ENCODE assay signal across 9 mouse cellular contexts in the genomic region with DNA sequence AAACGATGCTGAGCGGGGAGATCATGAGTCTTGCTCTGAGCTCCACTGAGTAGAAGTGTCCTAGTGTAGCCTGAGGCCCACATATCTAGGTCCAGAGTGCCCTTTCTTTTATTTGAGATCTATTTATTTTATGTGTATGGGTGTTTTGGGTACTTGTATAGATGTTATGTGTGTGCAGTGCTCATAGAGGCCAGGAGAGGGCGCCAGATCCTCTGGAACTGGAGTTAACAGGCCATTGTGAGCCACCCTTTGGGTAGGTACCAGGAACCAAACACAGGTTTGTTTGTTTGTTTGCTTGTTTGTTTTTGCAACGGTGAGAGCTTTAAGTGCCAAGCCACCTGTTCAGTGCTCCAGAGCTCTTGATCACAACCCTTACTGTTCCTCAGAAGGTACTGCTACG.
DNase-seq lines count a peak whose midpoint lies in the region; ATAC-seq and TF ChIP-seq lines count a peak whose summit lies in the region.
"Had no signal": no experiment of that assay in that cellular context is flagged by ENCODE, and none has a peak within 500 bp of the region (broad histone marks: within the 10 kb centered on the region; RNA-seq: fewer than 3 reads in every experiment).

No protein-coding gene starts in this region.

- H3K4me3 ChIP-seq in kidney, postnatal 0 days (replicated peaks; ENCODE audit: low read depth, low read length): no peak overlapping the region
- H3K4me3 ChIP-seq: midbrain, embryonic 13.5 days had no signal

- WGBS in kidney, postnatal 0 days: 69% methylated on average over 5 of the region's 5 CpGs

- no peak overlapping the region for H3K4me2 ChIP-seq in kidney, postnatal 0 days (ENCODE audit: low read length)
- H3K4me2 ChIP-seq: midbrain, embryonic 13.5 days had no signal

- no peaks in the 10 kb centered on the region for H3K36me3 ChIP-seq in kidney, postnatal 0 days (ENCODE audit: insufficient read depth, low read length)
- H3K36me3 ChIP-seq: midbrain, embryonic 13.5 days had no signal

- ATAC-seq in kidney, postnatal 0 days (replicated peaks; ENCODE audit: low FRiP score, low read depth): no peak
- ATAC-seq: midbrain, embryonic 13.5 days had no signal

- no peak overlapping the region for H3K27ac ChIP-seq in kidney, postnatal 0 days
- H3K27ac ChIP-seq: midbrain, embryonic 13.5 days had no signal

- peak; percentile 73 for TF ChIP-seq CTCF in kidney, postnatal 0 days (IDR thresholded peaks at IDR 0.05; ENCODE audit: low read depth)

- H3K9ac ChIP-seq in kidney, postnatal 0 days (ENCODE audit: low read depth, low read length): no peak overlapping the region
- H3K9ac ChIP-seq: midbrain, embryonic 13.5 days had no signal

- 0 out of 2 replicates have a peak, but pooled peaks cover 4% of the 10 kb centered on the region for H3K4me1 ChIP-seq in kidney, postnatal 0 days (replicated peaks; ENCODE audit: insufficient read depth, low read length)

- no peaks in the 10 kb centered on the region for H3K27me3 ChIP-seq in kidney, postnatal 0 days (ENCODE audit: insufficient read depth, low read length)

- peak; percentile 54 to 78 for DNase-seq in cerebellum, postnatal 14 days
- DNase-seq in cerebellum, adult 9-10 months: no peak
- DNase-seq in kidney, postnatal 0 days (ENCODE audit: low spot score): peak; percentile 28
- DNase-seq in kidney, adult 11 months: no peak
- peak; percentile 46 for DNase-seq in right cerebral cortex, postnatal 4 days
- no peak for DNase-seq in right cerebral cortex, adult 18-20 months
- no peak for DNase-seq in natural killer cell, adult 2 months (ENCODE audit: low spot score in 2 of 2)
- DNase-seq in heart, adult 9 months (ENCODE audit: low spot score in 2 of 2): no peak

- H3K9me3 ChIP-seq in kidney, postnatal 0 days (replicated peaks; ENCODE audit: low read length): no peaks in the 10 kb centered on the region
- H3K9me3 ChIP-seq: midbrain, embryonic 13.5 days had no signal

Comparison
In these comparisons a context has a peak if more than half of its experiments do, and no peak if none do; other contexts are left out.
1. DNase-seq: peak in cerebellum, postnatal 14 days (2 of 2), kidney, postnatal 0 days (single experiment) and right cerebral cortex, postnatal 4 days (single experiment); none in cerebellum, adult 9-10 months (single experiment), kidney, adult 11 months (single experiment), right cerebral cortex, adult 18-20 months (single experiment), natural killer cell, adult 2 months (0 of 2) and heart, adult 9 months (0 of 2).